Mouse (Mus musculus) lung, adult 2 months (tissue): ENCODE measurements at regions not wholly inside any gene's neighbourhood (a gene's known extent, or its start where the extent isn't known, plus 50 kb on each side); places are given as distances from the start of the nearest gene placed in this dataset.

Experiments
- CTCF ChIP-seq: fragments of 200-500 bp; IDR thresholded peaks from 2 replicates; pipeline ENCODE4 v1.5.1; 2011; ENCODE audit warnings: mild to moderate bottlenecking, low read length, control low read depth; ENCODE audit not compliant: insufficient read depth
- POLR2A ChIP-seq: fragments of 200-500 bp; IDR thresholded peaks from 2 replicates; pipeline ENCODE4 v1.6.1; 2011; ENCODE audit warnings: low read depth, mild to moderate bottlenecking, control low read depth, low read length, borderline replicate concordance; ENCODE audit errors: extremely low read depth

GRCm38 (mm10) chr16:57924130-57924495 lies 169.6 kb upstream of the Col8a1 start:
- TF ChIP-seq POLR2A (no peak), CTCF (no peak)
